Mouse (Mus musculus) myocyte (in vitro differentiated cells): ENCODE results near the gene Abcc1.

Source experiments
- CEBPB ChIP-seq: IDR thresholded peaks from 2 replicates; pipeline ENCODE4 v1.6.1; 2011; ENCODE audit warnings: mild to moderate bottlenecking, moderate library complexity; ENCODE audit not compliant: poor library complexity, insufficient read depth, severe bottlenecking
- E2F4 ChIP-seq: IDR thresholded peaks from one replicate; pipeline ENCODE4 v1.6.1; 2011; ENCODE audit warnings: mild to moderate bottlenecking, control low read depth, moderate library complexity; ENCODE audit not compliant: insufficient read depth
- MAX ChIP-seq: IDR thresholded peaks from one replicate; pipeline ENCODE4 v1.6.1; 2011; ENCODE audit warnings: low read depth, mild to moderate bottlenecking, control low read depth
- MYOD1 ChIP-seq, 3 experiments: IDR thresholded peaks; one replicate each; pipeline ENCODE4 v1.6.1; 2011; ENCODE audit warnings: control low read depth in 2 of 3, low read depth in 2 of 3, mild to moderate bottlenecking in 2 of 3, moderate library complexity in 1 of 3; ENCODE audit not compliant: insufficient read length in 2 of 3, control insufficient read depth in 1 of 3
- MYOG ChIP-seq, 3 experiments: IDR thresholded peaks; one replicate each; pipeline ENCODE4 v1.6.1; 2011; ENCODE audit warnings: control low read depth in 2 of 3, low read depth in 2 of 3, mild to moderate bottlenecking in 2 of 3; ENCODE audit not compliant: insufficient read length in 2 of 3, control insufficient read depth in 1 of 3, insufficient read depth in 1 of 3
- POLR2A ChIP-seq: IDR thresholded peaks from one replicate; pipeline ENCODE4 v1.6.1; 2011; ENCODE audit warnings: low read depth, mild to moderate bottlenecking, control low read depth, moderate library complexity; ENCODE audit not compliant: insufficient read length
- POLR2AphosphoS2 ChIP-seq: IDR thresholded peaks from one replicate; pipeline ENCODE4 v1.6.1; 2011; ENCODE audit warnings: low read depth, control low read depth; ENCODE audit not compliant: insufficient read length
- TCF12 ChIP-seq: IDR thresholded peaks from one replicate; pipeline ENCODE4 v1.6.1; 2011; ENCODE audit warnings: mild to moderate bottlenecking, control low read depth; ENCODE audit not compliant: poor library complexity, insufficient read depth, severe bottlenecking
- USF1 ChIP-seq: IDR thresholded peaks from one replicate; pipeline ENCODE4 v1.6.1; 2011; ENCODE audit warnings: low read depth, mild to moderate bottlenecking, control low read depth, moderate library complexity

- TF ChIP-seq POLR2A = no peak
- no peak for TF ChIP-seq USF1
- no peak for TF ChIP-seq MYOD1 (IDR thresholded peaks at IDR 0.05; ENCODE audit: control insufficient read depth in 1 of 3, insufficient read length in 2 of 3, low read depth in 2 of 3)
- no peak for TF ChIP-seq TCF12
- TF ChIP-seq E2F4 = no peak
- no peak for TF ChIP-seq MAX
- no peak for TF ChIP-seq MYOG (IDR thresholded peaks at IDR 0.05; ENCODE audit: control insufficient read depth in 1 of 3, insufficient read depth in 1 of 3, insufficient read length in 2 of 3, low read depth in 2 of 3)
- no peak for TF ChIP-seq POLR2AphosphoS2
- no peak for TF ChIP-seq CEBPB
Measured at GRCm38 (mm10) chr16:14363496-14363895, 2.1 kb downstream of the Abcc1 start.
